Mouse (Mus musculus): ENCODE results near the gene Gorasp2.

- TF ChIP-seq CTCF (IDR thresholded peaks at IDR 0.05; ENCODE audit: low read depth, low read length) (no peak), TAL1 (conservative IDR thresholded peaks at IDR 0.05; ENCODE audit: low read depth, low read length) (no peak), GATA1 (IDR thresholded peaks at IDR 0.05; ENCODE audit: borderline replicate concordance, low read length) (no peak), POLR2AphosphoS5 (IDR thresholded peaks at IDR 0.05; ENCODE audit: insufficient replicate concordance, low read depth, low read length) (no peak), GATA2 (IDR thresholded peaks at IDR 0.05; ENCODE audit: borderline replicate concordance, low read depth, low read length) (no peak)
Measured at GRCm38 (mm10) chr2:70695712-70696111, 34.3 kb downstream of the Gorasp2 start.
